Mouse (Mus musculus) sigmoid colon, adult 10 weeks (tissue): ENCODE results near the gene Tbc1d19. TPM values are rescaled to one million over a fixed set of nuclear protein-coding genes. Genes with fewer than 3 reads are reported as not detected.

Experiments
- polyA plus RNA-seq: library from polyadenylated mRNA; stranded (reverse); fragments of 350-450 nt; fragmentation: Illumina TruSeq; extraction: RNeasy Lipid Tissue Mini Kit (QIAGEN cat#74804); gene quantifications from one replicate; pipeline ENCODE4 v1.2.3, GENCODE M21; 2014; ENCODE audit warnings: low read depth, low replicate concordance

Tbc1d19 gene
- 56.9 TPM for polyA plus RNA-seq

GRCm38 (mm10) chr5:53809115-53809991 is at the start of gene Tbc1d19:
Gene Tbc1d19, plus strand, starts transcription at chr5:53809606.

Other genes with a start within 250 kb of the Tbc1d19 start
- 3.9 TPM for gene Cckar, start 101.9 kb upstream of the Tbc1d19 start, polyA plus RNA-seq
- 139 TPM for gene Stim2, start 188.9 kb downstream of the Tbc1d19 start, polyA plus RNA-seq